Mouse (Mus musculus): ENCODE results near the gene Nudt11.
"Not testable (repeated sequence)": the region's sequence is repeated elsewhere in the genome, so short reads cannot be mapped to it uniquely, and the experiment has no call there.

Gene Nudt11

DNA sequence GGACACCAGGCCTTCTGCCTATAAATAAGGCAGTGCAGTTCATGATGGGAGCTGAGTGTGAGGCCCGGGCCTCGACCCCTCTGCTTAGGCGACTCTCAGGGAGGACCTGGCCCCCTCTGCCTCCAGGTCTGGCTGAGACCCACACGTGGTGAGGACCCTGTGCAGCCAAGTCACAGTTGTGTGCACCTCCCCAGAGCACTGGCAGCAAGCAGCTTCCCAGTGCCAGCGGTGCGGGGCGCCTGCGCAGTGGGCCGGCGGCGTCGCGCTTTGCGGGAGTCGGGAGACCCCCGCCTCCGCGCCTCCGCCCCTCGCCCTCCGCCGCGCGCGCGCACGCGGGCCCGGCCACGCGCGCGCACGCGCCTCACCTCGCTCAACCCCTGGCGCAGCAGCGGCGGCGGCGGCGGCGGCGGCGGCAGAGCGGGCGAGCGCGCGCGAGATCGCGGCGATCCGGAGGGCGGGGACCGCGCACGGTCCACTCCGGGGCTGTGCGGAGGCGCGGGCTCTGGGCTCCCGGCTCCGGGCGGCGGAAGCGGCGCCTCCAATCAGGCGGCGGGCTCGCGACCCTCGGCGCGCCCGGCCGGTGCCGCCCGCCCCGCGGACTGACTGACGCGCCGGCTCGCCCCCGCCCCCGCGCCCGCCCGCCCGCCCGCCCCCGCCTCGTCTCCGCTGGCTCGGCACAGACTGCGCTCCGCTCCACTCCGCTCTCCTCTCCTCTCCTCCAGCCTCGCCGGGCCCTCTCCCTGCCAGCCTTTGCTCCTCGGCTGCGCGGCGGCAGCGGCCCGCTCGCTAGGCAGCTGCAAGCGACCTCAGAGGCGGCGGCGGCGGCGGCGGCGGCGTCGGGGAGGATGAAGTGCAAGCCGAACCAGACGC, at the start of gene Nudt11:
Gene Nudt11 (plus strand): TSS at position 388 of the 870 bp plus-strand sequence.
- DNase-seq (ENCODE audit: low read depth, low spot score): not testable (repeated sequence)

DNA sequence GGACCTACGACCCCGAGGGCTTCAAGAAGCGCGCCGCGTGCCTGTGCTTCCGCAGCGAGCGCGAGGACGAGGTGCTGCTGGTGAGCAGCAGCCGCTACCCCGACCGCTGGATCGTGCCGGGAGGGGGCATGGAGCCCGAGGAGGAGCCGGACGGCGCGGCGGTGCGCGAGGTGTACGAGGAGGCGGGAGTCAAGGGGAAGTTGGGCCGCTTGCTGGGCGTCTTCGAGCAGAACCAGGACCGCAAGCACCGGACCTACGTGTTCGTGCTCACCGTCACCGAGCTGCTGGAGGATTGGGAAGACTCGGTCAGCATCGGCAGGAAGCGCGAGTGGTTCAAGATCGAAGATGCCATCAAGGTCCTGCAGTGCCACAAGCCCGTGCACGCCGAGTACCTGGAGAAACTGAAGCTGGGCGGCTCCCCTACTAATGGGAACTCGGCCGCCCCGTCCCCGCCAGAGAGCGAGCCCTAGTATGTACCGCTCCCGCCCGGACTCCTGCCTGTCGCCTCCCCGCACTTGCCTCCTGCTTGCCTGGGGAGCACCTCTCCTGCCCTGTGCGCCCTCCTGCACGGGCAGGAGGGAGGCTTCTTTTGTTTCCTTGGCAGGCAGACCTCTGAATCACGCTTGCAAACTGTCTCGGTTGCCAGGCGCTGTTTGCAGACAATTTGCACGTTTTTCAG, 822 bp downstream of the Nudt11 start:
- DNase-seq (ENCODE audit: low read depth, low spot score): not testable (repeated sequence)

- no peak for DNase-seq (ENCODE audit: low read depth, low spot score)
Measured at GRCm38 (mm10) chrX:6061563-6061962, 14.3 kb downstream of the Nudt11 start.

DNA sequence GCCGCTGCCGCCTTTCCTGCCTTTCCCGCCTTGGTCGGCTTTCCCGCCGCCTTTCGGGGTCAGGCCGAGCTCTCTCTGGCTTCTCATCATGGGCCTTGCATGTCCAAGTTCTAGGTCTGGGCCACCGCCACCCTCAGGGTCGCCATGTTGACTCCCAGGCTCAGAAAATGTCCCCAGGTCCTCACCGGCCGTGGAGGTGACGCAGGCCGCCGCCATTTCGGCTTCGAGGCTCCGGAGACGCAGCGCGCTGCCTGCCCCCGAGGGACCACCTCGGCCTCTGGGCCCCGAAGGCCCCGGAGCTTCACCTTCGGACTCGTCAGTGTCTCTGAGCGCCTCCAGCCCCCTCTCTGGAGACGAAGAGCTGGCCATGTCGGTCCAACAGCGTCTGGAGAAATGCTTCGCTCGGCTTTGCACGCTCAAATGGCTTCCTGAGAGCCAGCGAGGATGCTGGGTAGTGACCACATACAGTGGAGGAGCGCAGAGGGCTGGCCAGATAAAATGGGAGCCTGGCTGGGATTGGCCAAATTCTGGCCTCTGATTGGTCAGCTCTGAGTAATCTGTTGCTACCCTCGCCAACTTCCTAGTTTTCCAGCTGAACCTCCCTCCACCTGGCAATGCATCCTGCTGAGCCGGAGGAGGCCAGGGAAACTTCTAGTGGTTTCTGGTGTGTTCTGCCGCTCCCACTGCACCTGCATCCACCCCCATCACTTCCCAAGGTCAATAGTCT, 35.9 kb downstream of the Nudt11 start, which contains the start of gene AU022751:
Gene AU022751 (minus strand): TSS at position 466 of the 727 bp plus-strand sequence.
- no peak for DNase-seq (ENCODE audit: low read depth, low spot score)

- no peak for DNase-seq (ENCODE audit: low read depth, low spot score)
Measured at GRCm38 (mm10) chrX:6091547-6091946, 44.3 kb downstream of the Nudt11 start.

DNA sequence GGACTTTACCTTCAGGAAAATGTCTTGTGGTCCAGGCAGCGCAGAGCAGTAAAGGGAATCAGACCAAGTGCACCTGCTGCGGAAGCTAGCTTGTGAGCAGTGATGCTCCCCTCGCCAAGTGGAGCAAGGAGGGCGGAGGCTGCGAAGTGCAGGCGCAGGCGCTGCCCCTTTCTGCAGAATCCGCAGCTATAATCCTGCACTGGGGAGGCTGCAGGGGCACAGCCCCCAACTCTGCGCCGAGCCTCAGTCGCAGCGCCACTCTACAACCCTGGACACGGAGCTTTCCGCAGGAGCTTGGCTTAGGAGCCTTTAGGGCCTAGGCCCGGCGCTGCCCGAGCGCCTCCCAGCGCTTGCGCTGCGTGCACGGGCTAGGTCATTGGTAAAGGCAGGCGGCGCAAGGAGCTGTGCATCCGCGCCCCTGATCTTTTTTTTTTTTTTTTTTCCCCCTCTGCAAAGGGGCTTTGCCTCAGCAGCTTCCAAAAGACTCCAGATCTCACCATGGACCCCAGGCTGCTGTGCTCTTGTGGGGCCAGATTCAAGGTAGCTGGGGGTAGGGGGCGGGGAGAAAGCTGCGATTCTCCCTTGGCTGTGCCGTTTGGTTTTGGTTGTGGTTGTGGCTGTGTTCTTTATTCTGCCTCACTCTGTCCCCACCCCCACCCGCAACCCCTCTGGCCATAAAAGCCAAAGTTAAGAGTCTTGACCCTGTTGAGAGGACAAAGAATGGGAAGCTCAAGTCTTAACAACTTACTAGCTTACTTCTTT, 44.9 kb downstream of the Nudt11 start:
- no peak for DNase-seq (ENCODE audit: low read depth, low spot score)

Data from CD4-positive, CD25-positive, alpha-beta regulatory T cell, adult 2 months (primary cell).